Mouse (Mus musculus) megakaryocyte progenitor cell, adult 5-6 weeks (primary cell): ENCODE measurements around the gene 2700081O15Rik. TPM values are rescaled to one million over a fixed set of nuclear protein-coding genes. Genes with fewer than 3 reads are reported as not detected.

Experiments used
- total RNA-seq, 2 experiments: library from RNA; stranded (forward) in 1 of 2; stranded (reverse) in 1 of 2; fragments of 157-497, 149-512 nt in 1 of 2; fragments of 200-1000 nt in 1 of 2; gene quantifications; 2 replicates each; pipeline versions ENCODE4 v1.2.3 to v1.2.4; 2015 to 2017

2700081O15Rik gene
- total RNA-seq, 2 experiments from 2014 or later, result 1.4 to 1.5 TPM

Other genes starting within 250 kb of the 2700081O15Rik start
- 33.1 and 34.0 TPM in 2 replicates for gene Otub1, start 211.3 kb upstream of the 2700081O15Rik start, total RNA-seq (2015)
- gene Otub1, start 211.3 kb upstream of the 2700081O15Rik start, total RNA-seq (2017), result 60.8 and 69.5 TPM in 2 replicates
- gene Cox8a, start 200.0 kb upstream of the 2700081O15Rik start, total RNA-seq (2015), result 599 and 622 TPM in 2 replicates
- 549 and 714 TPM in 2 replicates for gene Cox8a, start 200.0 kb upstream of the 2700081O15Rik start, total RNA-seq (2017)
- 49.8 and 57.5 TPM in 2 replicates for gene Naa40, start 176.4 kb upstream of the 2700081O15Rik start, total RNA-seq (2015)
- gene Naa40, start 176.4 kb upstream of the 2700081O15Rik start, total RNA-seq (2017), result 47.1 and 51.8 TPM in 2 replicates
- 0.99 and 1.2 TPM in 2 replicates for gene Rcor2, start 150.3 kb upstream of the 2700081O15Rik start, total RNA-seq (2015)
- gene Rcor2, start 150.3 kb upstream of the 2700081O15Rik start, total RNA-seq (2017), result 1.2 and 2.7 TPM in 2 replicates
- 63.8 and 70.0 TPM in 2 replicates for gene Mark2, start 75.8 kb upstream of the 2700081O15Rik start, total RNA-seq (2015)
- gene Mark2, start 75.8 kb upstream of the 2700081O15Rik start, total RNA-seq (2017), result 23.3 and 24.8 TPM in 2 replicates
- 7.6 and 8.1 TPM in 2 replicates for gene Spindoc, start 34.6 kb upstream of the 2700081O15Rik start, total RNA-seq (2015)
- gene Spindoc, start 34.6 kb upstream of the 2700081O15Rik start, total RNA-seq (2017), result 2.6 and 3.6 TPM in 2 replicates
- gene Rtn3, start 65.7 kb downstream of the 2700081O15Rik start, total RNA-seq (2015), result 281 and 296 TPM in 2 replicates
- gene Rtn3, start 65.7 kb downstream of the 2700081O15Rik start, total RNA-seq (2017), result 85.5 and 97.7 TPM in 2 replicates
- 45.3 and 45.7 TPM in 2 replicates for gene Atl3, start 76.4 kb downstream of the 2700081O15Rik start, total RNA-seq (2015)
- gene Atl3, start 76.4 kb downstream of the 2700081O15Rik start, total RNA-seq (2017), result 51.2 and 59.5 TPM in 2 replicates
- 6.8 and 11.1 TPM in 2 replicates for gene Pla2g16, start 139.8 kb downstream of the 2700081O15Rik start, total RNA-seq (2015)
- gene Pla2g16, start 139.8 kb downstream of the 2700081O15Rik start, total RNA-seq (2017), result 8.1 and 12.6 TPM in 2 replicates
- not detected in 2 replicates for gene Lgals12, start 189.6 kb downstream of the 2700081O15Rik start, total RNA-seq (2015)
- not detected in 2 replicates for gene Lgals12, start 189.6 kb downstream of the 2700081O15Rik start, total RNA-seq (2017)
- not detected in 2 replicates for gene Hrasls5, start 194.9 kb downstream of the 2700081O15Rik start, total RNA-seq (2015)
- not detected in 2 replicates for gene Hrasls5, start 194.9 kb downstream of the 2700081O15Rik start, total RNA-seq (2017)